Mouse (Mus musculus): Measurements from ENCODE around the gene Scgb2b26.
"Not testable (repeated sequence)": the region's sequence is repeated elsewhere in the genome, so short reads cannot be mapped to it uniquely, and the experiment has no call there.

Gene Scgb2b26

GRCm38 (mm10) chr7:33944940-33945339 is at the start of gene Scgb2b26:
Gene Scgb2b26, minus strand, starts transcription at chr7:33945040.
- no peak for DNase-seq (ENCODE audit: low spot score in 2 of 2)

GRCm38 (mm10) chr7:33982281-33982680 is 37.4 kb upstream of the Scgb2b26 start:
- DNase-seq (ENCODE audit: low spot score in 2 of 2), result not testable (repeated sequence)

- DNase-seq (ENCODE audit: low spot score in 2 of 2), result no peak
Observed at GRCm38 (mm10) chr7:33902982-33903381, 41.9 kb downstream of the Scgb2b26 start.

GRCm38 (mm10) chr7:33900803-33901202 is 44.0 kb downstream of the Scgb2b26 start:
- DNase-seq (ENCODE audit: low spot score in 2 of 2), result no peak

- DNase-seq (ENCODE audit: low spot score in 2 of 2), result no peak
Observed at GRCm38 (mm10) chr7:33900007-33900406, 44.8 kb downstream of the Scgb2b26 start.
